Mouse (Mus musculus) kidney, adult 2 months (tissue): Measurements from ENCODE around the gene Dpysl5.

Experiments used
- CTCF ChIP-seq: fragments of 200-500 bp; conservative IDR thresholded peaks from 2 replicates; pipeline ENCODE4 v1.5.1; 2011; ENCODE audit warnings: low read depth, mild to moderate bottlenecking, control low read depth, low read length, moderate library complexity, mixed read lengths; ENCODE audit not compliant: insufficient read depth, insufficient read length
- POLR2A ChIP-seq: fragments of 200-500 bp; IDR thresholded peaks from one replicate; pipeline ENCODE4 v1.6.1; 2011; ENCODE audit warnings: low read depth, low read length, control low read depth

GRCm38 (mm10) chr5:30769075-30769474 is 57.7 kb downstream of the Dpysl5 start:
- TF ChIP-seq POLR2A (no peak), CTCF (no peak)
